Mouse (Mus musculus): ENCODE data around the gene Babam2. TPM values are rescaled to one million over a fixed set of nuclear protein-coding genes. Genes with fewer than 3 reads are reported as not detected.

Gene Babam2
- total and polyA plus RNA-seq, 2 experiments from 2014 or later: 31.2 to 66.2 TPM

- no peak for TF ChIP-seq CTCF (IDR thresholded peaks at IDR 0.05; ENCODE audit: low read depth)
- no peak for DNase-seq (ENCODE audit: low spot score)
- Histone ChIP-seq H3K27me3 (ENCODE audit: insufficient read depth, low read length) (no peaks in the 10 kb centered on the region), H3K4me3 (ENCODE audit: low read length) (no peak overlapping the region), H3K4me1 (ENCODE audit: insufficient read depth, low read length) (no peaks in the 10 kb centered on the region), H3K9ac (replicated peaks; ENCODE audit: low read length) (no peak overlapping the region), H3K9me3 (ENCODE audit: low read length) (no peaks in the 10 kb centered on the region), H3K27ac (no peak overlapping the region), H3K36me3 (ENCODE audit: insufficient read depth, low read length) (no peaks in the 10 kb centered on the region), H3K4me2 (ENCODE audit: low read depth, low read length) (no peak overlapping the region)
- 95% methylated on average over 7 of the region's 7 CpGs for WGBS
- ATAC-seq: no peak
These were observed 317.3 kb downstream of the Babam2 start for GRCm38 (mm10) chr5:32014786-32015185.

GRCm38 (mm10) chr5:32015949-32016478, 318.5 kb downstream of the Babam2 start:
- Histone ChIP-seq H3K9me3 (ENCODE audit: low read length) (no peaks in the 10 kb centered on the region), H3K4me1 (ENCODE audit: insufficient read depth, low read length) (no peaks in the 10 kb centered on the region), H3K9ac (replicated peaks; ENCODE audit: low read length) (no peak overlapping the region), H3K36me3 (ENCODE audit: insufficient read depth, low read length) (no peaks in the 10 kb centered on the region), H3K27me3 (ENCODE audit: insufficient read depth, low read length) (no peaks in the 10 kb centered on the region), H3K4me3 (ENCODE audit: low read length) (no peak overlapping the region), H3K4me2 (ENCODE audit: low read depth, low read length) (no peak overlapping the region), H3K27ac (no peak overlapping the region)
- WGBS: 62% methylated on average over 9 of the region's 9 CpGs
- TF ChIP-seq CTCF (IDR thresholded peaks at IDR 0.05; ENCODE audit: low read depth): no peak
- DNase-seq (ENCODE audit: low spot score) (no peak), ATAC-seq (no peak)

GRCm38 (mm10) chr5:32017686-32018085, 320.2 kb downstream of the Babam2 start:
- ATAC-seq: no peak

GRCm38 (mm10) chr5:32018276-32018675, 320.8 kb downstream of the Babam2 start:
- no peak overlapping the region for H3K27ac ChIP-seq
- H3K36me3 ChIP-seq (ENCODE audit: insufficient read depth, low read length): no peaks in the 10 kb centered on the region
- H3K4me2 ChIP-seq (ENCODE audit: low read depth, low read length): no peak overlapping the region
- H3K4me1 ChIP-seq (ENCODE audit: insufficient read depth, low read length): no peaks in the 10 kb centered on the region
- WGBS: 93% methylated on average over 2 of the region's 2 CpGs
- no peak overlapping the region for H3K9ac ChIP-seq (replicated peaks; ENCODE audit: low read length)
- H3K9me3 ChIP-seq (ENCODE audit: low read length): no peaks in the 10 kb centered on the region
- TF ChIP-seq CTCF (IDR thresholded peaks at IDR 0.05; ENCODE audit: low read depth): no peak
- DNase-seq (ENCODE audit: low spot score) (no peak), ATAC-seq (no peak)
- H3K27me3 ChIP-seq (ENCODE audit: insufficient read depth, low read length): no peaks in the 10 kb centered on the region
- H3K4me3 ChIP-seq (ENCODE audit: low read length): no peak overlapping the region

More at GRCm38 (mm10) chr5:32017686-32018085, 320.2 kb downstream of the Babam2 start:
- Histone ChIP-seq H3K4me3 (ENCODE audit: low read length) (no peak overlapping the region), H3K9ac (replicated peaks; ENCODE audit: low read length) (no peak overlapping the region), H3K27me3 (ENCODE audit: insufficient read depth, low read length) (no peaks in the 10 kb centered on the region), H3K4me1 (ENCODE audit: insufficient read depth, low read length) (no peaks in the 10 kb centered on the region), H3K27ac (no peak overlapping the region), H3K36me3 (ENCODE audit: insufficient read depth, low read length) (no peaks in the 10 kb centered on the region), H3K4me2 (ENCODE audit: low read depth, low read length) (no peak overlapping the region), H3K9me3 (ENCODE audit: low read length) (no peaks in the 10 kb centered on the region)
- TF ChIP-seq CTCF (IDR thresholded peaks at IDR 0.05; ENCODE audit: low read depth): no peak
- 84% methylated on average over 3 of the region's 3 CpGs for WGBS
- no peak for DNase-seq (ENCODE audit: low spot score)

GRCm38 (mm10) chr5:32029834-32030433, 332.4 kb downstream of the Babam2 start:
- H3K9me3 ChIP-seq (ENCODE audit: low read length): no peaks in the 10 kb centered on the region
- no peaks in the 10 kb centered on the region for H3K36me3 ChIP-seq (ENCODE audit: insufficient read depth, low read length)
- H3K4me1 ChIP-seq (ENCODE audit: insufficient read depth, low read length): no peaks in the 10 kb centered on the region
- no peak for DNase-seq (ENCODE audit: low spot score)
- no peak overlapping the region for H3K4me3 ChIP-seq (ENCODE audit: low read length)
- no peaks in the 10 kb centered on the region for H3K27me3 ChIP-seq (ENCODE audit: insufficient read depth, low read length)
- H3K4me2 ChIP-seq (ENCODE audit: low read depth, low read length): no peak overlapping the region
- H3K27ac ChIP-seq: no peak overlapping the region
- no peak for ATAC-seq
- H3K9ac ChIP-seq (replicated peaks; ENCODE audit: low read length): no peak overlapping the region
- 91% methylated on average over 3 of the region's 3 CpGs for WGBS
- no peak for TF ChIP-seq CTCF (IDR thresholded peaks at IDR 0.05; ENCODE audit: low read depth)

GRCm38 (mm10) chr5:32033185-32033584, 335.7 kb downstream of the Babam2 start:
- Histone ChIP-seq H3K9ac (replicated peaks; ENCODE audit: low read length) (no peak overlapping the region), H3K4me1 (ENCODE audit: insufficient read depth, low read length) (no peaks in the 10 kb centered on the region), H3K27ac (no peak overlapping the region), H3K4me3 (ENCODE audit: low read length) (no peak overlapping the region), H3K4me2 (ENCODE audit: low read depth, low read length) (no peak overlapping the region), H3K36me3 (ENCODE audit: insufficient read depth, low read length) (no peaks in the 10 kb centered on the region), H3K9me3 (ENCODE audit: low read length) (no peaks in the 10 kb centered on the region), H3K27me3 (ENCODE audit: insufficient read depth, low read length) (no peaks in the 10 kb centered on the region)
- no peak for ATAC-seq
- no peak for TF ChIP-seq CTCF (IDR thresholded peaks at IDR 0.05; ENCODE audit: low read depth)
- WGBS: 84% methylated on average over 4 of the region's 4 CpGs
- DNase-seq (ENCODE audit: low spot score): no peak

GRCm38 (mm10) chr5:32033621-32034020, 336.1 kb downstream of the Babam2 start:
- Histone ChIP-seq H3K4me2 (ENCODE audit: low read depth, low read length) (no peak overlapping the region), H3K9me3 (ENCODE audit: low read length) (no peaks in the 10 kb centered on the region), H3K27me3 (ENCODE audit: insufficient read depth, low read length) (no peaks in the 10 kb centered on the region), H3K27ac (no peak overlapping the region), H3K4me3 (ENCODE audit: low read length) (no peak overlapping the region), H3K36me3 (ENCODE audit: insufficient read depth, low read length) (no peaks in the 10 kb centered on the region), H3K4me1 (ENCODE audit: insufficient read depth, low read length) (no peaks in the 10 kb centered on the region), H3K9ac (replicated peaks; ENCODE audit: low read length) (no peak overlapping the region)
- DNase-seq (ENCODE audit: low spot score) (no peak), ATAC-seq (no peak)
- no peak for TF ChIP-seq CTCF (IDR thresholded peaks at IDR 0.05; ENCODE audit: low read depth)
